Mouse (Mus musculus): Measurements from ENCODE around the gene Tmem151a. TPM values are rescaled to one million over a fixed set of nuclear protein-coding genes. Genes with fewer than 3 reads are reported as not detected.
"Not testable (repeated sequence)": the region's sequence is repeated elsewhere in the genome, so short reads cannot be mapped to it uniquely, and the experiment has no call there.

The Tmem151a gene
- polyA plus RNA-seq, 1 experiment: not detected

DNA sequence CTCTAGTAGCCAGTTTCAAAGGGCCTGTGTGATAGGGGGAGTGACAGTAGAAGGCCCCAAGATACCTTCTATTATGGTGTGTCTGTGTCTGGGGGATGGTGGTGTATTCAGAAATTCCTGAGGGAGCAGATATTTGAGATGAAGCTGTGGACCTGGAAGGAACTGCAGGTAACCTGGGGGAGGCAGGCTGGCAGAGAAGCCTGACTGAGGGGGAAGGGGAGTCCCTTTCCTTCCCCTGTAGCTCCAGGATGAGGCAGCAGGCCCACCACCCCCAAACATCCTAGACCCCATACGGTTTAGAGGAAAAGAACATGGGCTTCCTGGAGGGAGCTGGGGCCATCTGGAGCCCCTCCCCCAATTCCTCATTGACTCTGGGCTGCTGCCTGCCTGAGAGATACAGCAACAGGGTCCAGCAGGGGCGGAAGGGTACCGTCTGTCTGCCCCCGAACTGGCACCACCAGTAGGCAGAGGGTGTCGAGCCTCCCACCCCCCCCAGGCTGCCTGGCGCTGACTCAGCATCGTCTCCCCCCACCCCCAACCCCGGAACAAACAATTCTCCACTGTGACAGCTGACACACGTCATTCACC is 10.7 kb upstream of the Tmem151a start:
- H3K36me3 ChIP-seq (ENCODE audit: control insufficient read depth): peaks cover 46% of the 10 kb centered on the region
- H3K4me1 ChIP-seq (ENCODE audit: control insufficient read depth): peaks cover 41% of the 10 kb centered on the region
- peaks cover 35% of the 10 kb centered on the region for H3K27me3 ChIP-seq (ENCODE audit: control insufficient read depth)
- no peak overlapping the region for H3K4me3 ChIP-seq (replicated peaks)
- no peaks in the 10 kb centered on the region for H3K9me3 ChIP-seq (ENCODE audit: control insufficient read depth, low read length)
- TF ChIP-seq TAL1 (IDR thresholded peaks at IDR 0.05; ENCODE audit: low read length) (no peak), GATA1 (IDR thresholded peaks at IDR 0.05; ENCODE audit: low read length) (no peak)

- peaks cover 35% of the 10 kb centered on the region for H3K27me3 ChIP-seq (ENCODE audit: control insufficient read depth)
- no peaks in the 10 kb centered on the region for H3K9me3 ChIP-seq (ENCODE audit: control insufficient read depth, low read length)
- H3K4me3 ChIP-seq (replicated peaks): no peak overlapping the region
- no peak for TF ChIP-seq GATA1 (IDR thresholded peaks at IDR 0.05; ENCODE audit: low read length)
- no peak for TF ChIP-seq TAL1 (IDR thresholded peaks at IDR 0.05; ENCODE audit: low read length)
- peaks cover 43% of the 10 kb centered on the region for H3K36me3 ChIP-seq (ENCODE audit: control insufficient read depth)
- H3K4me1 ChIP-seq (ENCODE audit: control insufficient read depth): peaks cover 41% of the 10 kb centered on the region
Observed at GRCm38 (mm10) chr19:5094746-5095417, 9.6 kb upstream of the Tmem151a start.

DNA sequence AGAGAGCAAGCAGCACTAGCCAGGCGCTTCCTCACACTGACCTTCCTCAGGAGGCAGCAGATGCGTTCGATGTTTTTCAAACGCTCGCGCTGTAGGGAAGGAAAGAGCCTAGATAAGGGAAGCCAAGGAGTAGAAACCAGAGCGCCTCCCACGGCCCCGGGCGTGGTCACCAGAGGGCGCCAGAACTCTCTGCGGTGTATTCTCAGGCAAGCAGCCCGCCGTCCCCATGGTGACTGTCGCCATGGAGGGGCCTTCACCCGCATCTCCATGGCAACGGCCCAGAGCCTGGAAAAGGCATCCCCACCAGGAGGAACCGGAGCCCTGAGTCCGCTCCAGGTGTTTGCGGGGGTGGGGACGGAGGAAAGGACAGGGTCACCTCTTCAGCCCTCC is 8.9 kb upstream of the Tmem151a start:
- no peak overlapping the region for H3K4me3 ChIP-seq (replicated peaks)
- peaks cover 47% of the 10 kb centered on the region for H3K4me1 ChIP-seq (ENCODE audit: control insufficient read depth)
- peaks cover 35% of the 10 kb centered on the region for H3K27me3 ChIP-seq (ENCODE audit: control insufficient read depth)
- H3K9me3 ChIP-seq (ENCODE audit: control insufficient read depth, low read length): no peaks in the 10 kb centered on the region
- TF ChIP-seq GATA1 (IDR thresholded peaks at IDR 0.05; ENCODE audit: low read length): no peak; the same call in 1 of the 2 replicates
- peaks cover 41% of the 10 kb centered on the region for H3K36me3 ChIP-seq (ENCODE audit: control insufficient read depth)

- TF ChIP-seq GATA1 (IDR thresholded peaks at IDR 0.05; ENCODE audit: low read length) (no peak), TAL1 (IDR thresholded peaks at IDR 0.05; ENCODE audit: low read length) (no peak)
- no peak overlapping the region for H3K4me3 ChIP-seq (replicated peaks)
- peaks cover 35% of the 10 kb centered on the region for H3K27me3 ChIP-seq (ENCODE audit: control insufficient read depth)
- H3K4me1 ChIP-seq (ENCODE audit: control insufficient read depth): peaks cover 49% of the 10 kb centered on the region
- H3K9me3 ChIP-seq (ENCODE audit: control insufficient read depth, low read length): no peaks in the 10 kb centered on the region
- H3K36me3 ChIP-seq (ENCODE audit: control insufficient read depth): peaks cover 39% of the 10 kb centered on the region
Observed at GRCm38 (mm10) chr19:5093481-5094242, 8.3 kb upstream of the Tmem151a start.

DNA sequence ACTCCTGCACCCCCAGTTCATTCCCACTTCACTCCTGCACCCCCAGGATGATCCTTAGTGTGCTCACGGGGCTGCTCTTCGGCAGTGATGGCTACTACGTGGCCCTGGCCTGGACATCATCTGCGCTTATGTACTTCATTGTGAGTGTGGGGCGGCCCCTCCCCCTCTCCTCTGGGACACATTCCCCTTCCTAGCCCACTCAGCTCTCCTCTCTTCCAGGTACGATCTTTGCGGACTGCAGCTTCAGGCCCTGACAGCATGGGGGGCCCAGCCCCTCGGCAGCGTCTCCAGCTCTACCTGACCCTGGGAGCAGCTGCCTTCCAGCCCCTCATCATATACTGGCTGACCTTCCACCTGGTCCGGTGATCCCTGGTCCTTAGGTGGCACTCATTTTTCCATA is 6.8 kb upstream of the Tmem151a start:
- H3K9me3 ChIP-seq (ENCODE audit: control insufficient read depth, low read length): no peaks in the 10 kb centered on the region
- H3K4me1 ChIP-seq (ENCODE audit: control insufficient read depth): peaks cover 49% of the 10 kb centered on the region
- H3K36me3 ChIP-seq (ENCODE audit: control insufficient read depth): peaks cover 39% of the 10 kb centered on the region
- TF ChIP-seq GATA1 (IDR thresholded peaks at IDR 0.05; ENCODE audit: low read length) (no peak), TAL1 (IDR thresholded peaks at IDR 0.05; ENCODE audit: low read length) (no peak)
- no peak overlapping the region for H3K4me3 ChIP-seq (replicated peaks)
- peaks cover 33% of the 10 kb centered on the region for H3K27me3 ChIP-seq (ENCODE audit: control insufficient read depth)

GRCm38 (mm10) chr19:5089324-5089723 is 4.0 kb upstream of the Tmem151a start:
- Histone ChIP-seq H3K4me1 (ENCODE audit: control insufficient read depth) (peaks cover 51% of the 10 kb centered on the region), H3K27me3 (ENCODE audit: control insufficient read depth) (peaks cover 33% of the 10 kb centered on the region), H3K4me3 (replicated peaks) (peak overlapping the region; percentile 76), H3K9me3 (ENCODE audit: control insufficient read depth, low read length) (peaks cover 4% of the 10 kb centered on the region; the same call in 1 of the 2 replicates), H3K36me3 (ENCODE audit: control insufficient read depth) (peaks cover 39% of the 10 kb centered on the region)
- no peak for TF ChIP-seq GATA1 (IDR thresholded peaks at IDR 0.05; ENCODE audit: low read length)
- no peak for TF ChIP-seq TAL1 (IDR thresholded peaks at IDR 0.05; ENCODE audit: low read length)

DNA sequence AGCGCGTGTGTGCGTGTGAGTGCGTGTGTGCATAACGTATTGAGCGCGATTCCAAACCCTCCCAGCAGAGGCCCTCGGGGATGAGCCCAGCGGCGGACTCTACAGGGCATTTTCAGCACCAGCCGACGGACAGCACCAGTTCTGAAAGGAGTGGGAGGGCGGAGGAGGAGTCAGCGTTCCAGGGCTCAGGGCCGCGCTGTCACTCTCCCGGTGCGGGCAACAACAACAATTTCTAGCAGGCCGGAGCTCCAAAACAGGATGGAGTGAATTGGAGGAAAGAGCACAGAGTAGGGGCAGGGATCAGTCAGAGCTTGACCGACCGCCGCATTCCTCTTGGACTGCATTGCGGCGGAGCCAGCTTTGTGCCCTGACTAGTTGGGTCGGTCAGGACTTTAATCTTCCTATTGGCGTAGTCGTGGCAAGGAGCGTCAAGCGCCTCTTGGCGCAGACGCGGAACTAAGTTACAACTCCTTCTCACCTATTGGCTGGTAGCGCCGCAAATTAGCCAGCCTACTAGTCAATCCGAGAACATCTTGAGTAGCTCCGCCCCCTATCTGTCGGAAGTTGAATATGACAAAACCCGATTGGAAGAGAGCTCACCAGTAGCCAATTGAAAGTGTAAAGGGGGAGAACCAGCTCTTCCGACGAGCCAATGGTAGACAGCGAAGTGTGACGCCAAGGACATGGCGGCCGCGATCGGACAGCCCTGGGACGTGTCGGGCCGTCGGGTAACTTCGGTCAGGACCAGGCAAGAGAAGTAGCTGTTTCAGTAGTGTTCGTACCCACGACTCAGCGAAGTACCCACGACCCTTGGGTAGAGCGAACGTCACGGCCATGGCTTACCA is 2.8 kb upstream of the Tmem151a start, which contains the start of gene Yif1a:
TSS of gene Yif1a (plus strand) at position 655 of the 845 bp plus-strand sequence.
- peak within 1 kb of the TSS; percentile 76 for H3K4me3 ChIP-seq (replicated peaks)
- peaks cover 44% of the 10 kb centered on the region for H3K27me3 ChIP-seq (ENCODE audit: control insufficient read depth)
- peaks cover 42% of the 10 kb centered on the region for H3K4me1 ChIP-seq (ENCODE audit: control insufficient read depth)
- H3K9me3 ChIP-seq (ENCODE audit: control insufficient read depth, low read length): peaks cover 4% of the 10 kb centered on the region; the same call in 1 of the 2 replicates
- peaks cover 34% of the 10 kb centered on the region for H3K36me3 ChIP-seq (ENCODE audit: control insufficient read depth)
- no peak for TF ChIP-seq GATA1 (IDR thresholded peaks at IDR 0.05; ENCODE audit: low read length)
- no peak for TF ChIP-seq TAL1 (IDR thresholded peaks at IDR 0.05; ENCODE audit: low read length)

- peaks cover 42% of the 10 kb centered on the region for H3K4me1 ChIP-seq (ENCODE audit: control insufficient read depth)
- H3K36me3 ChIP-seq (ENCODE audit: control insufficient read depth): peaks cover 19% of the 10 kb centered on the region
- not testable (repeated sequence) for H3K4me3 ChIP-seq (replicated peaks); H3K9me3 ChIP-seq (ENCODE audit: control insufficient read depth, low read length)
- peaks cover 60% of the 10 kb centered on the region for H3K27me3 ChIP-seq (ENCODE audit: control insufficient read depth)
Observed at GRCm38 (mm10) chr19:5086533-5086932, 1.2 kb upstream of the Tmem151a start.
